Mouse (Mus musculus) midbrain, embryonic 16.5 days (tissue): ENCODE data around the gene Olfr474. TPM values are rescaled to one million over a fixed set of nuclear protein-coding genes. Genes with fewer than 3 reads are reported as not detected.
"Not testable (repeated sequence)": the region's sequence is repeated elsewhere in the genome, so short reads cannot be mapped to it uniquely, and the experiment has no call there.

Experiments
- ATAC-seq: fragments of 200-750 bp; cut with Nextera tagmentation; 2 replicates; pipeline ENCODE4 v1.8.0; 2017; ENCODE audit warnings: moderate TSS enrichment
- H3K27ac ChIP-seq: fragments of 300-500 bp; sonication (generic); 2 replicates; pipeline ENCODE4 v1.5.1; 2014; ENCODE audit warnings: mild to moderate bottlenecking, low read length, mixed read lengths
- H3K27me3 ChIP-seq: fragments of 300-500 bp; sonication (generic); 2 replicates; pipeline ENCODE4 v1.6.1; 2014; ENCODE audit warnings: low read depth, low read length, mixed read lengths; ENCODE audit not compliant: control insufficient read depth, insufficient read depth
- H3K36me3 ChIP-seq: fragments of 300-500 bp; sonication (generic); 2 replicates; pipeline ENCODE4 v1.6.1; 2014; ENCODE audit warnings: mild to moderate bottlenecking, low read length, moderate library complexity, mixed read lengths; ENCODE audit not compliant: control insufficient read depth, insufficient read depth
- H3K4me1 ChIP-seq: fragments of 300-500 bp; sonication (generic); 2 replicates; pipeline ENCODE4 v1.6.1; 2014; ENCODE audit warnings: mild to moderate bottlenecking, low read length, mixed read lengths; ENCODE audit not compliant: control insufficient read depth, insufficient read depth
- H3K4me2 ChIP-seq: fragments of 300-500 bp; sonication (generic); 2 replicates; pipeline ENCODE4 v1.6.1; 2014; ENCODE audit warnings: mild to moderate bottlenecking, low read length, mixed read lengths
- H3K4me3 ChIP-seq: fragments of 300-500 bp; sonication (generic); 2 replicates; pipeline ENCODE4 v1.5.1; 2014; ENCODE audit warnings: low read depth, mild to moderate bottlenecking, low read length, moderate library complexity, mixed read lengths
- H3K9ac ChIP-seq: fragments of 300-500 bp; sonication (generic); 2 replicates; pipeline ENCODE4 v1.6.1; 2014; ENCODE audit warnings: low read depth, low read length, mixed read lengths
- H3K9me3 ChIP-seq: fragments of 300-500 bp; sonication (generic); replicated peaks from 2 replicates; pipeline ENCODE4 v1.6.1; 2014; ENCODE audit warnings: mild to moderate bottlenecking, low read length, mixed read lengths; ENCODE audit not compliant: control insufficient read depth, poor library complexity, severe bottlenecking
- WGBS: fragments of 180-500 bp; shearing (Covaris S2); extraction: QIAGEN DNeasy Blood & Tissue Kit; methylation state at CpG from one replicate; pipeline ENCODE4 v1.1.7; 2014; 5-methylcytosine and 5-hydroxymethylcytosine counted together
- polyA plus RNA-seq: library from polyadenylated mRNA; unstranded; fragments of >200 nt; fragmentation: Nextera tagmentation; extraction: Ambion mirVana; gene quantifications from 2 replicates; pipeline ENCODE4 v1.2.1, GENCODE M21; 2015

Gene Olfr474
- polyA plus RNA-seq: not detected in 2 replicates

DNA sequence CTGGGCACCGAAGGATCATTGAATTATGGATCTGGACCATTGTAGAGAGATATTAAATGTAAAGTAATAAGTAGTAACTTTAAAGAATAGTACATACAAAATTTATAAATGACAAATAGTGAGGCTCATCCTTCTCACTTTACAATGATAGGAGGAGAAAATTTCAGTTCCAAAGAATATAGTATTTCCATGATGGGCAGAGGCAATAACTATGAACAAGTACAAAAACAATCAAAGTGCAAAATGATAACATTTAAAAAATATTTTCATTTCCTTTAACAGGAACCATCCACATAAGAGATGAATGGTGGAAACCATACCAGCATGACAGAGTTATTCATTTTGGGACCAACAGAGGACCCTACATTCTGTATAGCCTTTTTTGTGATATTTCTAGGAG, at the start of gene Olfr474:
Gene Olfr474 (plus strand): TSS at position 301 of the 400 bp plus-strand sequence.
- no peak within 1 kb of the TSS for H3K4me2 ChIP-seq
- 85% methylated on average over 1 of the region's 1 CpGs for WGBS
- H3K4me3 ChIP-seq: no peak within 1 kb of the TSS
- no peaks in the 10 kb centered on the region for H3K9me3 ChIP-seq
- no peak for ATAC-seq
- H3K4me1 ChIP-seq: no peaks in the 10 kb centered on the region
- no peaks in the 10 kb centered on the region for H3K36me3 ChIP-seq
- H3K9ac ChIP-seq: no peak within 1 kb of the TSS
- H3K27ac ChIP-seq: no peak within 1 kb of the TSS
- no peaks in the 10 kb centered on the region for H3K27me3 ChIP-seq

- no peak within 1 kb of the TSS for H3K4me3 ChIP-seq
- no peak within 1 kb of the TSS for H3K27ac ChIP-seq
- no peak for ATAC-seq
- 95% methylated on average over 1 of the region's 1 CpGs for WGBS
- no peak within 1 kb of the TSS for H3K9ac ChIP-seq
- H3K4me1 ChIP-seq: no peaks in the 10 kb centered on the region
- no peaks in the 10 kb centered on the region for H3K27me3 ChIP-seq
- no peaks in the 10 kb centered on the region for H3K9me3 ChIP-seq
- no peak within 1 kb of the TSS for H3K4me2 ChIP-seq
- H3K36me3 ChIP-seq: no peaks in the 10 kb centered on the region
Measured at GRCm38 (mm10) chr7:107930146-107930545, 24.3 kb upstream of the Olfr474 start, which contains the start of gene Olfr473. Gene Olfr473 (plus strand): TSS chr7:107930446.

DNA sequence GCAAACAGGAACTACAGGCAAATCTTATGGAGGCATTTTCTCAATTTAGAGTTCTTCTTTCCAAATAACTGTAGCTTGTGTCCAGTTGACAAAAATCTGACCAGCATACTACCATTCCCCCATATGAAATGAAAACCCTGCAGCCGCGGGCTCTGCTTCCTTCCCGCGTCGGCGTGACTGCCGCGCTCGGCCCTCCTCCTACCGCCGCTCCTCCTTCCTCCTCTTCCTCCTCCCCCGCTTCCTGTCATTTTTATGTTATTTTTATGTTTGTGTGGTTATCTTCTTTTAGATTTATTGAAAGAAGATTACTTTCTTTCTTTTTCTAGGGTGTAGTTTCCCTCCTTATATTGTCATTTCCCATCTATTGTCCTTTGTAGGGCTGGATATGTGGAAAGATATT, 1.9 kb upstream of the Olfr474 start:
- ATAC-seq, H3K27me3 ChIP-seq, H3K9me3 ChIP-seq, H3K36me3 ChIP-seq, H3K27ac ChIP-seq, H3K4me2 ChIP-seq, H3K9ac ChIP-seq, H3K4me1 ChIP-seq, H3K4me3 ChIP-seq: not testable (repeated sequence)
- 98% methylated on average over 12 of the region's 12 CpGs for WGBS

DNA sequence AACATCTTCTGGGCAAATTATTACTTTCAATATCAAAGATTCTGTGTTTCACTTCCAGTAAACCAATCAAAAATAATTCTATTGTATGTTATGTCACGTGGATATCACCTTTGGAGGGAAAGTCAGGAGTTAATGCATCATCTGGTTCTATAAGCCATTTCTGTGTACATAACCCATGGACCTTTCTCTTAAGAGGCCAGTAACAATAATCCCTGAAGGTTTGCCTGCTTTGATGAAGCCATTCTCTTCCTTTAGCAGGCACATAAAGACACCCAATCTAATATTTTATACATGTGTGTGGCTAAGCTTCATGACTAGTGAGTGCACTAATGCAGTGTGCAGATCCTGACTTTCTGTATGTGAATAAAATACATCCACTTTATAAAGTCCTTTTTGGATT, 10.1 kb downstream of the Olfr474 start, which contains the start of gene Olfr476:
Gene Olfr476 (plus strand): TSS at position 301 of the 400 bp plus-strand sequence.
- WGBS: 55% methylated on average over 1 of the region's 1 CpGs
- Histone ChIP-seq H3K9ac (no peak within 1 kb of the TSS), H3K9me3 (no peaks in the 10 kb centered on the region), H3K4me1 (no peaks in the 10 kb centered on the region), H3K36me3 (no peaks in the 10 kb centered on the region), H3K27ac (no peak within 1 kb of the TSS), H3K27me3 (no peaks in the 10 kb centered on the region), H3K4me3 (no peak within 1 kb of the TSS), H3K4me2 (no peak within 1 kb of the TSS)
- ATAC-seq: no peak

GRCm38 (mm10) chr7:107986393-107986792, 31.9 kb downstream of the Olfr474 start, which contains the start of gene Olfr477:
Gene Olfr477 (plus strand): TSS chr7:107986693.
- Histone ChIP-seq H3K4me2 (no peak within 1 kb of the TSS), H3K9ac (no peak within 1 kb of the TSS), H3K4me1 (no peaks in the 10 kb centered on the region), H3K4me3 (no peak within 1 kb of the TSS), H3K9me3 (no peaks in the 10 kb centered on the region), H3K27ac (no peak within 1 kb of the TSS), H3K36me3 (no peaks in the 10 kb centered on the region), H3K27me3 (no peaks in the 10 kb centered on the region)
- no peak for ATAC-seq
- WGBS: 76% methylated on average over 2 of the region's 2 CpGs

Other genes with a start within 250 kb of the Olfr474 start
- gene Cyb5r2, start 196.6 kb upstream of the Olfr474 start, polyA plus RNA-seq: 0.30 TPM in 1 of 2 replicates, not detected in the other
- gene Ovch2, start 153.4 kb upstream of the Olfr474 start, polyA plus RNA-seq: not detected in 2 replicates
- gene Olfr467, start 142.4 kb upstream of the Olfr474 start, polyA plus RNA-seq: not detected in 2 replicates
- not detected in 2 replicates for gene Olfr469, start 129.1 kb upstream of the Olfr474 start, polyA plus RNA-seq
- gene Olfr470, start 107.2 kb upstream of the Olfr474 start, polyA plus RNA-seq: not detected in 2 replicates
- gene Olfr472, start 56.7 kb upstream of the Olfr474 start, polyA plus RNA-seq: not detected in 2 replicates
- not detected in 2 replicates for gene Olfr473, start 24.2 kb upstream of the Olfr474 start, polyA plus RNA-seq
- gene Olfr476, start 10.2 kb downstream of the Olfr474 start, polyA plus RNA-seq: not detected in 2 replicates
- not detected in 2 replicates for gene Olfr477, start 32.0 kb downstream of the Olfr474 start, polyA plus RNA-seq
- gene Olfr478, start 79.3 kb downstream of the Olfr474 start, polyA plus RNA-seq: not detected in 2 replicates
- gene Olfr479, start 96.0 kb downstream of the Olfr474 start, polyA plus RNA-seq: not detected in 2 replicates
- not detected in 2 replicates for gene Olfr480, start 112.7 kb downstream of the Olfr474 start, polyA plus RNA-seq
- not detected in 2 replicates for gene Olfr481, start 125.2 kb downstream of the Olfr474 start, polyA plus RNA-seq
- gene Olfr482, start 142.9 kb downstream of the Olfr474 start, polyA plus RNA-seq: 0.08 and 0.10 TPM in 2 replicates
- not detected in 2 replicates for gene Olfr483, start 146.2 kb downstream of the Olfr474 start, polyA plus RNA-seq
- not detected in 2 replicates for gene Olfr484, start 172.8 kb downstream of the Olfr474 start, polyA plus RNA-seq
- not detected in 2 replicates for gene Olfr485, start 205.2 kb downstream of the Olfr474 start, polyA plus RNA-seq
- gene Olfr486, start 218.1 kb downstream of the Olfr474 start, polyA plus RNA-seq: not detected in 2 replicates